Mouse (Mus musculus): ENCODE data around the gene Nsd1. TPM values are rescaled to one million over a fixed set of nuclear protein-coding genes. Genes with fewer than 3 reads are reported as not detected.

Nsd1 gene
- polyA plus RNA-seq (2015; fragmentation: Nextera tagmentation; extraction: Ambion mirVana): 59.1 and 64.3 TPM in 2 replicates

DNA sequence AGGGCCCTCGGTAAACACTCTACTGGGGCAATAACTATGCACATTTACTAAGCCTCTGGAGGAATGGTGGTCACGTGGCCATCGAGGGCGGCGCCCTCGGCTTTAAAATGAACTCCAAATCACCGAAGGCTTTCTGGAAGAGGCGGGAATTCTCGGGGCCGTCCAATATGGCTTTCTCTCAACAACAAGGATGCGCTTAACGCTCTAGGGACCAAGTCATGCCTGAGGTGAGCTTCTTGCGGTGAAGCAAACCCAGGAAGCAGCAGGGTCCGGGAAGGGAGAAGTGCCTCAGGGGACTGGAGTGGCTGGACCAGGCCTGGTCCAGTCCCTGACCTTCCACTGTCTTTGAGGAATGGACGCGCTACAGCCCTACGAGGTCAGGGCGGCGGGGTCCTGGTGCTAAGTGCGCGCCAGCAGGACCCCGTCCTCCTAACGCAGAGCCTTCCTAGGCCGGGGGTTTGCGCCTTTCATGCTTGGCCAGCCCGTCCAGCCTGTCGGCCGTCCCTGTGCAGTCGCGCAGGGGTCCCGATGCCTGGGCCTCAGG is at the start of gene Nsd1:
TSS of gene Nsd1 (plus strand) at position 134 of the 544 bp plus-strand sequence.
- no peaks in the 10 kb centered on the region for H3K9me3 ChIP-seq
- ATAC-seq (replicated peaks): no peak
- peak within 1 kb of the TSS; percentile 46 for H3K9ac ChIP-seq
- WGBS: 18% methylated on average over 31 of the region's 31 CpGs
- peak within 1 kb of the TSS; percentile 69 for H3K4me3 ChIP-seq
- peak within 1 kb of the TSS; percentile 84 for H3K4me2 ChIP-seq
- no peaks in the 10 kb centered on the region for H3K36me3 ChIP-seq (replicated peaks)
- peaks cover 36% of the 10 kb centered on the region for H3K4me1 ChIP-seq
- peak within 1 kb of the TSS; percentile 93 for H3K27ac ChIP-seq
- H3K27me3 ChIP-seq (replicated peaks): no peaks in the 10 kb centered on the region

GRCm38 (mm10) chr13:55162365-55162764 is 47.2 kb upstream of the Nsd1 start:
- no peak overlapping the region for H3K27ac ChIP-seq
- no peak overlapping the region for H3K9ac ChIP-seq
- ATAC-seq (replicated peaks): no peak
- no peak overlapping the region for H3K4me3 ChIP-seq
- no peak overlapping the region for H3K4me2 ChIP-seq
- no peaks in the 10 kb centered on the region for H3K9me3 ChIP-seq
- 67% methylated on average over 7 of the region's 7 CpGs for WGBS
- no peaks in the 10 kb centered on the region for H3K4me1 ChIP-seq
- H3K36me3 ChIP-seq (replicated peaks): no peaks in the 10 kb centered on the region
- no peaks in the 10 kb centered on the region for H3K27me3 ChIP-seq (replicated peaks)

DNA sequence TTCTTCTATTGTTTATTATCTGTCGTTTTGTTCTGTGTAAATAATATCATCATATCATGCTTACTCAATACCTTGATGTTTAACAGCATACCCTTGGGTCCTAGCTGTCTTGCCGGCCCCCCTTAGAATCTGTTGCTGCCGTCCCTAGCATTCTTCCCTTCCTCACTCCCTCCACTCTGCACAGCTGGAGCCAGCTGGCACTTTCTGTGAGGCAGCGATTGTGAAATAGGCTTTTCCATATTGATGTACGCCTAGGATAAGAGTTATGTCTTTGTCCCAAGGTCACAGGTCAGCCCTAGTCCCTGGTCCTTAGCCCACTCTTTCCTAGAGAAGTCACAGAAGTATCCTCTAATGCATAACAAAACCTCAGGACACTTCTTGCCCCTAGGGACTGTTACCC is 46.0 kb upstream of the Nsd1 start:
- no peak overlapping the region for H3K9ac ChIP-seq
- no peak overlapping the region for H3K4me3 ChIP-seq
- no peaks in the 10 kb centered on the region for H3K9me3 ChIP-seq
- no peak overlapping the region for H3K4me2 ChIP-seq
- H3K4me1 ChIP-seq: no peaks in the 10 kb centered on the region
- ATAC-seq (replicated peaks): no peak
- H3K36me3 ChIP-seq (replicated peaks): no peaks in the 10 kb centered on the region
- WGBS: 54% methylated on average over 5 of the region's 5 CpGs
- H3K27ac ChIP-seq: no peak overlapping the region
- no peaks in the 10 kb centered on the region for H3K27me3 ChIP-seq (replicated peaks)

DNA sequence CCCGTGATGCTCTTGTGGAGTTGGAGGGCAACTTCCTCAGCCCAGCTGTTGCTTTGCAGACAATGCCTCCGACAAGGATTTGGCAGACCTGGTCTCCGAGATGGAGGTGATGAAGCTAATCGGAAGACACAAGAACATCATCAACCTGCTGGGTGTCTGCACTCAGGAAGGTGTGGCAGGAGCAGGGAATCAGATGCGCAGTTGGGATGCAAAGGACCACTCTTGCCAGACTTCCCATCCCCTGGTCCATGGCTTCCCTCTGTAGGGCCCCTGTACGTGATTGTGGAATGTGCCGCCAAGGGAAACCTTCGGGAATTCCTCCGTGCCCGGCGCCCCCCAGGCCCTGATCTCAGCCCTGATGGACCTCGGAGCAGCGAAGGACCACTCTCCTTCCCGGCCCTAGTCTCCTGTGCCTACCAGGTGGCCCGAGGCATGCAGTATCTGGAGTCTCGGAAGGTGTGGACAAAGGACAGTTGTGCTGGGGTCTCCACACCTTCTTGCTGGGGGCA is 43.7 kb upstream of the Nsd1 start:
- Histone ChIP-seq H3K4me1 (peaks cover 6% of the 10 kb centered on the region; the same call in 1 of the 2 replicates), H3K9me3 (no peaks in the 10 kb centered on the region), H3K4me2 (no peak overlapping the region), H3K27ac (no peak overlapping the region), H3K4me3 (no peak overlapping the region), H3K27me3 (replicated peaks) (no peaks in the 10 kb centered on the region), H3K36me3 (replicated peaks) (no peaks in the 10 kb centered on the region), H3K9ac (no peak overlapping the region)
- WGBS: 90% methylated on average over 16 of the region's 16 CpGs
- ATAC-seq (replicated peaks): no peak

- no peak for ATAC-seq (replicated peaks)
- Histone ChIP-seq H3K4me2 (no peak overlapping the region), H3K36me3 (replicated peaks) (no peaks in the 10 kb centered on the region), H3K9ac (no peak overlapping the region), H3K4me1 (peaks cover 15% of the 10 kb centered on the region), H3K9me3 (no peaks in the 10 kb centered on the region), H3K4me3 (no peak overlapping the region), H3K27ac (no peak overlapping the region), H3K27me3 (replicated peaks) (no peaks in the 10 kb centered on the region)
- 89% methylated on average over 32 of the region's 32 CpGs for WGBS
Observed at GRCm38 (mm10) chr13:55166806-55167725, 42.5 kb upstream of the Nsd1 start.

DNA sequence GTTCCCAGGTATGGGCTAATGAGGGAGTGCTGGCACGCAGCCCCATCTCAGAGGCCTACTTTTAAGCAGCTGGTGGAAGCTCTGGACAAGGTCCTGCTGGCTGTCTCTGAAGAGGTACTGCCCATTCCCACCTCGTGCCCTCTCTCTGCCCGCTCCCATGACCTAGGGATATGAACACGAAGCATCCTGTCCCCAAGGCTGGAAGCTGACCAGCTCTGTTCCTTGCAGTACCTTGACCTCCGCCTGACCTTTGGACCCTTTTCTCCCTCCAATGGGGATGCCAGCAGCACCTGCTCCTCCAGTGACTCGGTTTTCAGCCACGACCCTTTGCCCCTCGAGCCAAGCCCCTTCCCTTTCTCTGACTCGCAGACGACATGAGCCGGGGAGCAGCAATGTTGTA is 41.8 kb upstream of the Nsd1 start:
- ATAC-seq (replicated peaks): no peak
- Histone ChIP-seq H3K4me1 (peaks cover 18% of the 10 kb centered on the region), H3K9ac (no peak overlapping the region), H3K27me3 (replicated peaks) (no peaks in the 10 kb centered on the region), H3K27ac (no peak overlapping the region), H3K36me3 (replicated peaks) (no peaks in the 10 kb centered on the region), H3K9me3 (no peaks in the 10 kb centered on the region), H3K4me3 (no peak overlapping the region), H3K4me2 (no peak overlapping the region)
- 85% methylated on average over 11 of the region's 11 CpGs for WGBS

GRCm38 (mm10) chr13:55168255-55168654 is 41.3 kb upstream of the Nsd1 start:
- 95% methylated on average over 5 of the region's 5 CpGs for WGBS
- no peak overlapping the region for H3K4me3 ChIP-seq
- no peak overlapping the region for H3K27ac ChIP-seq
- no peaks in the 10 kb centered on the region for H3K27me3 ChIP-seq (replicated peaks)
- no peaks in the 10 kb centered on the region for H3K9me3 ChIP-seq
- no peak overlapping the region for H3K4me2 ChIP-seq
- H3K9ac ChIP-seq: no peak overlapping the region
- no peak for ATAC-seq (replicated peaks)
- no peaks in the 10 kb centered on the region for H3K36me3 ChIP-seq (replicated peaks)
- peaks cover 18% of the 10 kb centered on the region for H3K4me1 ChIP-seq

- Histone ChIP-seq H3K9me3 (no peaks in the 10 kb centered on the region), H3K27ac (peak overlapping the region; percentile 42; the same call in 1 of the 2 replicates), H3K4me3 (no peak overlapping the region), H3K4me1 (peaks cover 18% of the 10 kb centered on the region), H3K9ac (0 out of 2 replicates have a peak overlapping the region, but pooled peaks have one; percentile 12), H3K4me2 (no peak overlapping the region), H3K27me3 (replicated peaks) (no peaks in the 10 kb centered on the region), H3K36me3 (replicated peaks) (no peaks in the 10 kb centered on the region)
- WGBS: 25% methylated on average over 13 of the region's 13 CpGs
- peak; percentile 74 for ATAC-seq (replicated peaks)
Observed at GRCm38 (mm10) chr13:55168958-55169369, 40.6 kb upstream of the Nsd1 start.

DNA sequence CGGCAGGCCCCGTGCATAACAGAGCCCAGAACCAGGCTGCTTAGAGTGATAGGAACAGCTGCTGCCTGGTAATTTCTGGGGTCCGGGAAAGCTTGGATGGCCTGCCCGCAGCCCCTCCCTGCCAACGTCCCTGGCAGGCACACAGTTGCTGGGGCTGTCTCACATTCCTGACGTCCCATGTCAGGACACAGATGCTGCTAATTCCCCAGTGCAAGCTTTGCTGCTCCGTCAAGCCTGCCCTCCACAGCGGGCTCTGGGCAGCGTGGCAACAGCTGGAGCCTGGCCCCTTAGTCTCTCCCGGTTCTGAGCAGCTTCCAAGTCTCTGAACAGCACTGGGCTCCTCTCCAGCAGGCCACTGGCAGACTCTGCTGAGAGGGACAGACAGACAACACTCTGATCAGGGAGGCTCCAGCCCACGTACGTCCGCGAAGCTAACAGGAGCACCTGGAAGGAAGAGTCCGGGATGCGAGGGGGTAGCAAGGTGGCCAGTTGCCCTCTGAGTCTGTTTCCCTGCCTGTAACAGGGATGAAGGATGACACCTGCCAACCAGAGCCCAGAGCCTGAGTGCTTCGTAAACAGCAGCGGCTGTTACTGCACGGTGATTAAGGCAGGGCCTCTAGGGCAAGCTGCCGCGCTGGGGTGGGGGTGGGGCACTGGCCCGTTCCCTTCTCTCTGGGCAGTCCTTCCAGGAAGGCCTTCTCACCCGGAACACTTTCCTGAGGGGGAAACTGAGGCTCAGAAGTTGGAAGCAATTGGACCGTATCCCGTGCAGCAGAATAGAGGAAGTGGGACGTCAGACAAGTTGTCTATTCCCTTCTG is 37.9 kb upstream of the Nsd1 start:
- Histone ChIP-seq H3K27ac (peak overlapping the region; percentile 43; the same call in 1 of the 2 replicates), H3K9ac (no peak overlapping the region), H3K4me3 (no peak overlapping the region), H3K27me3 (replicated peaks) (no peaks in the 10 kb centered on the region), H3K36me3 (replicated peaks) (no peaks in the 10 kb centered on the region), H3K4me1 (peaks cover 18% of the 10 kb centered on the region), H3K4me2 (peak overlapping the region; percentile 29), H3K9me3 (no peaks in the 10 kb centered on the region)
- peak; percentile 60 for ATAC-seq (replicated peaks)
- 13% methylated on average over 26 of the region's 26 CpGs for WGBS

DNA sequence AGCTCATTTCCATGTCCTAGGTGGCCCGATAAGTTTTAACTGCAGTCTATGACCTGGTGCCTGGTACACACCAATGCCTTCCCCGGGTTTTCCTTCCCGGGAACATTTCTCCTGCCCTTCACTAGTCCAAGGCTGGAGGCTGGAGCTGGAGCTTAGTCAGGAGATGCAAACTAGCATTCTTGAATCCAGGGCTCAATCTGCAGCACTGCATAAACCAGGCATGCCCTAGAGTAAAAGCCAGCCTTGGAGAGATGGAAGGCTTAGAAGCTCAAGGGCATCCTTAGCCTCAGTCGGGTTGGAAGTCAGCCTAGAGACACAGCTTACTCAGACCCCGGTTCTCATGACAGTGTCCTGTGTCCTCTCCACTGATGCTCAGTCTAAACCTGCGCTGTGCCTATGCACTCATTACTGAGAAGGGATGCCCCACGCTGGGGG is 37.2 kb upstream of the Nsd1 start:
- Histone ChIP-seq H3K27me3 (replicated peaks) (no peaks in the 10 kb centered on the region), H3K4me2 (0 out of 2 replicates have a peak overlapping the region, but pooled peaks have one; percentile 29), H3K9me3 (no peaks in the 10 kb centered on the region), H3K9ac (no peak overlapping the region), H3K4me1 (peaks cover 18% of the 10 kb centered on the region), H3K36me3 (replicated peaks) (no peaks in the 10 kb centered on the region), H3K27ac (no peak overlapping the region), H3K4me3 (no peak overlapping the region)
- 47% methylated on average over 7 of the region's 7 CpGs for WGBS
- no peak for ATAC-seq (replicated peaks)

- Histone ChIP-seq H3K36me3 (replicated peaks) (no peaks in the 10 kb centered on the region), H3K9me3 (no peaks in the 10 kb centered on the region), H3K27me3 (replicated peaks) (no peaks in the 10 kb centered on the region), H3K27ac (no peak overlapping the region), H3K4me1 (peaks cover 13% of the 10 kb centered on the region), H3K4me3 (no peak overlapping the region), H3K4me2 (no peak overlapping the region), H3K9ac (no peak overlapping the region)
- no peak for ATAC-seq (replicated peaks)
- 72% methylated on average over 11 of the region's 11 CpGs for WGBS
Observed at GRCm38 (mm10) chr13:55174347-55174746, 35.2 kb upstream of the Nsd1 start.

GRCm38 (mm10) chr13:55176265-55176664 is 33.3 kb upstream of the Nsd1 start:
- H3K36me3 ChIP-seq (replicated peaks): no peaks in the 10 kb centered on the region
- H3K9ac ChIP-seq: no peak overlapping the region

More at GRCm38 (mm10) chr13:55176265-55176664, 33.3 kb upstream of the Nsd1 start:
- H3K4me1 ChIP-seq: peaks cover 12% of the 10 kb centered on the region
- no peaks in the 10 kb centered on the region for H3K27me3 ChIP-seq (replicated peaks)
- WGBS: 93% methylated on average over 6 of the region's 6 CpGs
- H3K27ac ChIP-seq: no peak overlapping the region
- H3K4me3 ChIP-seq: no peak overlapping the region
- H3K4me2 ChIP-seq: no peak overlapping the region
- no peak for ATAC-seq (replicated peaks)
- H3K9me3 ChIP-seq: no peaks in the 10 kb centered on the region

Measured in midbrain, embryonic 15.5 days (tissue).